Mouse (Mus musculus): Measurements from ENCODE around the gene Gm20695.
"Not testable (repeated sequence)": the region's sequence is repeated elsewhere in the genome, so short reads cannot be mapped to it uniquely, and the experiment has no call there.

Gm20695 gene

DNA sequence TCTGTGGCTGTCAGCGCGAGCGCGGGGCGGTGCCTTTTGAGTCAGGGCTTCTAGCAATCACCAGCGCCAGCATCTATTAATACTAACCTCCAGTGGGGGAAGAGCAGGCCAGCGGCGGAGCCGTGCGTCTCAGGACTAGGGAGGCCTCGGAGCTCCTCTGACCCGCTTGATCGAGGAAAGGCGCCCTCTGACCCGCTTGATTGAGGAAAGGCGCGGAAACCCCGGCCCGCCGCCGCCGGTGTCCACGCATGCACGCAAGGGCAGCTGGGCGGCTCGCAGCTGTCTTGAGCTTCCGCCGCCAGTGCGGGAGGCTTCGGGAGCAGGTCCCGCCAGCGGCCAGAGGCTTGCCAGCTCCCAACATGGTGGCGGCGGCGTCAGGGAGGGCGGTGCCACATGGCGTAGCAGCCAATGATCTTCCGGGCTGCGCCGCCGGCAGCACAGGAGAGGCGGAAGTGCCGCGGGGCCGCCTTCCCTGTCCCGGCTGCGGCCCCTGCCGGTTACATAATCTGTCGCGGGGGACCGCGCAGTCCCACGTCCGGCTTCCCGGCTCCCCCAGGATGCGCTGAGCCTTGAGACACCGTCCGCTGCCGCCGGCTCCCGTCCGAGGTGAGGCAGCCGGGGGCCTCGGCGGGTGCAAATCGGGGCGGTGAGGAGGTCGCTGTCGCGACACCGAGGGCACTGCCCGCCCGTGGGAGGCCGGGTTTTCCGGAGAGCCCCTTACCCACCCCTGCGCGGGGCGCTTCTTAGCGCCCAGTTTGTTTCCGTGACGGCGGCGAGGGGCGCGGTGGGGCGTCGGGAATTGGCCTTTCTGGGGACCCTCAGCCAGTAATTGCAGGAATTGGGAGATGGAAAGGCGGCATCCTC lies at the start of gene Gm20695, which contains the start of gene Zfp597:
Gene Gm20695, plus strand, starts transcription at position 448 of the 864 bp plus-strand sequence.
Gene Zfp597, minus strand, starts transcription at position 361 of the 864 bp plus-strand sequence.
- peak; percentile 85 for DNase-seq (ENCODE audit: low read depth, low spot score)

GRCm38 (mm10) chr16:3835461-3835860 lies 49.0 kb upstream of the Gm20695 start:
- no peak for DNase-seq (ENCODE audit: low read depth, low spot score)

DNA sequence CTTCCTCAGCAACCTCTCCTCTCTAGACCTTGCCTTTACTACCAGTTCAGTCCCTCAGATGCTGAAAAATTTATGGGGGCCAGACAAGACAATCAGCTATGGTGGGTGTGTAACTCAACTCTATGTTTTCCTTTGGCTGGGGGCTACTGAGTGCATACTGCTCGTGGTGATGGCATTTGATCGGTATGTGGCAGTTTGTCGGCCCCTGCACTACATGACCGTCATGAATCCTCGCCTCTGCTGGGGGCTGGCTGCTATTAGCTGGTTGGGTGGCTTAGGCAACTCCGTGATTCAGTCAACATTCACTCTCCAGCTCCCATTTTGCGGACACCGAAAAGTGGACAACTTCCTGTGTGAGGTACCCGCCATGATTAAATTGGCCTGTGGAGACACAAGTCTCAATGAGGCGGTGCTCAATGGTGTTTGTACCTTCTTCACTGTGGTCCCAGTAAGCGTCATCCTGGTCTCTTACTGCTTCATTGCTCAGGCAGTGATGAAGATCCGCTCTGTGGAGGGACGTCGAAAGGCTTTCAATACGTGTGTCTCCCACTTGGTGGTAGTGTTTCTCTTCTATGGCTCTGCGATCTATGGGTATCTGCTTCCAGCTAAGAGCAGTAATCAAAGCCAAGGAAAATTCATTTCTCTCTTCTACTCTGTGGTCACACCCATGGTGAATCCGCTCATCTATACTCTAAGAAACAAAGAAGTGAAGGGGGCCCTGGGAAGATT lies 45.1 kb upstream of the Gm20695 start:
- no peak for DNase-seq (ENCODE audit: low read depth, low spot score)

GRCm38 (mm10) chr16:3842989-3843388 lies 41.5 kb upstream of the Gm20695 start:
- DNase-seq (ENCODE audit: low read depth, low spot score) = no peak

DNA sequence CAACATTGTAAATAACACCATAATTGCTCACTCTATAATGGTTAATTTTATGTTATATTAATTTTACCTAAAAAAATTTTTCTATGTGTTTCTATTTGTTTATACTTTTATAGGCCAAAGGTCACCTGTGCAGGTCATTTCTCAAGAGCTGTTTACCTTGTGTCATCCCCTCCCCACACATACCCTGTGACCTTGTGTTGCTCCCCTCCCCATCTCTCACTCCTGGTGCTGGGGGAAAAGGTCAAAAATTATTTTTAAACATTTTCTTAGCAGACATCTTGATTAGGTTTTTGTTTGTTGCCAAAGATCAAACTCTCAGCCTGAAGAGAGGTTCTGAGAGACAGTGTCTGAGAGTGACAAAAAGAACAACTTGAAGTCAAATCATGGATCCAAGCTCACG lies 40.7 kb upstream of the Gm20695 start:
- DNase-seq (ENCODE audit: low read depth, low spot score) = no peak

GRCm38 (mm10) chr16:3846711-3847518 lies 37.5 kb upstream of the Gm20695 start, which contains the start of gene Zfp174:
Gene Zfp174 (plus strand): TSS chr16:3847268.
- DNase-seq (ENCODE audit: low read depth, low spot score) = peak; percentile 93

DNA sequence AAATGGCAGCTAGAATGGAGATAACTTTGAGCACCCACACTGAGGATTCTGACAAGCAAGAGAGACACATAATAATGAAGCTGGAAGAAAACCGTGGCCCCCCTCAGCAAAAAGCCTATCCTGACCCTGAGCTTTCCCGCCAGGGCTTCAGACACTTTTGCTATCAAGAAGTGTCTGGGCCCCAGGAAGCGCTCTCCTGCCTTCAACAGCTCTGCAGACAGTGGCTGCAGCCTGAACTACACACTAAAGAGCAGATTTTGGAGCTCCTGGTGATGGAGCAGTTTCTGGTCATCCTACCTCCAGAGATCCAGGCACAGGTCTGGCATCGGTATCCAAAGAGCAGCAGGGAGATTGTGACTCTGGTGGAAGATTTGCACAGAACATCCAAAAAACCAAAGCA lies 36.6 kb upstream of the Gm20695 start:
- no peak for DNase-seq (ENCODE audit: low read depth, low spot score)

- DNase-seq (ENCODE audit: low read depth, low spot score) = no peak
Observed at GRCm38 (mm10) chr16:3848416-3848815, 36.0 kb upstream of the Gm20695 start.

- DNase-seq (ENCODE audit: low read depth, low spot score) = not testable (repeated sequence)
Observed at GRCm38 (mm10) chr16:3851301-3851700, 33.1 kb upstream of the Gm20695 start.

DNA sequence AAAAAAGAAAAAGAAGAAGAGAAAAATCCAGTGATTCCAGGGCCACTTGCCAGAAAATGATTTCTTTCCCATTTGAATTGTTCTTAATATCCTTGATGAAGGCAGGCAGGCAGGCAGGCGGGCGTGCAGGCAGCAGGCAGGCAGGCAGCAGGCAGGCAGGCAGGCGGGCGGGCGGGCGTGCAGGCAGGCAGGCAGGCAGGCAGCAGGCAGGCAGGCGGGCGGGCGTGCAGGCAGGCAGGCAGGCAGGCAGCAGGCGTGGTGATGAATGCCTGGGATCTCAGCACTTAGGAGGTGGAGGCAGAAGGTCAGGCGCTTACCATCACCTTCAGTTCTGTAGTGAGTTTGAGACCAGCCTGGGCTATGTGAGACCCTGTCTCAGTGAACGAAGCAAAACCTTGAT lies 31.9 kb upstream of the Gm20695 start:
- DNase-seq (ENCODE audit: low read depth, low spot score) = no peak

DNA sequence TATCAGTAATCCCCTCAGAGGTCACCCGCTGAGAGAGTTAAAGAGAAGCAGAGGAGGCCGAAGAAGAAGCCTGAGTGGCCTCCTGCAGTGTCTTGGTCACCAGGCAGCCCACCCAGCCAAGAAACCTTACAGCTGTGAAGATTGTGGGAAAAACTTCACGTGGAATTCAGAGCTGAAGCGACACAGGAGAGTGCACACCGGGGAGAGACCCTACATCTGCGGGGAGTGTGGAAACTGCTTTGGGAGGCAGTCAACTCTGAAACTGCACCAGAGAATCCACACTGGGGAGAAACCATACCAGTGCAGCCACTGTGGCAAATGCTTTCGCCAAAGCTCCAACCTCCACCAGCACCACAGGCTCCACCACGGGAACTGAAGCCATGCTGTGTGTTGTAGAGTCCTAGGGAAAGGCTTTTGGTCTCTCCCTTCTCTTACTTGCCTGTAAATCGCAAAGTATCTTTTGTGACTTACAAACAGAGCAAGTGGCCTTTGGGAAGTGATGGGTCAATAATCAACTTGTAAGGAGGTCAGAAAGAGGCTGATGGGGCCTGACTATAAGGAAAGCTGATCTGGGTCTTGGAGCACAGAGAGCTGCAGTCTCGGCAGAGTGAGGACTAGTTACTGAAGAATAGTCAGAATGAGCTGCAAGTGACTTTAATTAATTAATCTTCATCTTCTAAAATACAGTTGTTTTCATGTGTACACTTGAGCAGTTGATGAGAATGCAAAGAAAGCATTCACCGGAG lies 29.8 kb upstream of the Gm20695 start:
- DNase-seq (ENCODE audit: low read depth, low spot score) = no peak

- no peak for DNase-seq (ENCODE audit: low read depth, low spot score)
Observed at GRCm38 (mm10) chr16:3855776-3856175, 28.7 kb upstream of the Gm20695 start.

- DNase-seq (ENCODE audit: low read depth, low spot score) = no peak
Observed at GRCm38 (mm10) chr16:3859254-3859653, 25.2 kb upstream of the Gm20695 start.

- DNase-seq (ENCODE audit: low read depth, low spot score) = no peak
Observed at GRCm38 (mm10) chr16:3871815-3872214, 12.6 kb upstream of the Gm20695 start.

DNA sequence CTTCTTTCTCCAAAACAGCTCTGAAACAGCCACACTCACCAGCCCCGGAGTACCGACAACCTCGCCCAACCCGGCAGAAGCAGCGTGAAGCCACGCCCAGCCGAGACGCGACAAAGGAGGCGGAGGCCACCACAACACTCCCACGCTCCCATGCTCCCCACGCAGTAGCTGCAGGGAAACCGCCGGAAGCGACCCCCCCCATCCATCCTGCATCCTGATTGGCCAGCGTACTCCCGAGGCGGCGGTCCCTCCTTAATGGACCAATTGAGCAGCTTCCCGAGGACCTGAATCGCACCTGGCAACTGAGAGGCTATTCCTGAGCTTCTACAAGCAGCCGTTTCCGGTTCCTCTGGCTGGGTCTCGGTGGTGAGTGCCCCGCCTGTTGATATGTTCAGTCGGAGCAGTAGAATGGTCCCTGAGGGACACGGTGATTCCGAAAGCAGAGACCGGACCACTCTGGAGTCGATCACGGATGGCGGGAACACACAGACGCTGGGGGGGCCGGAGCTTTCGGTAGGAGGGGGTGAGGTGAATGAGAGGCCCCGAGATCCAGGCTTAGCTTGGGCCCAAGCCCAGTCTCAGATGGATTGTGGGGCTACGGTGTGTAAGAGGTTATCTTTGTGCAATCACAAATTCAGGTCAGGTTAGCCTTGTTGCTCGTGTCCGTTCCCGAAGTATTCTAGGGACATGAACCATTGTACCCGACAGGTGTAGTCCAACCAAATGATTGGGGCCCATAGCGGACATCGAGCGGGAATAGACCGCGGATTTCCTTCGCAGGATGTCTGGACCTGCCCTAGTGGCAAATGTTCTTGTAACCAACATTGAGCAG lies 12.0 kb upstream of the Gm20695 start, which contains the start of gene Naa60:
Gene Naa60, plus strand, starts transcription at position 160 of the 832 bp plus-strand sequence.
- DNase-seq (ENCODE audit: low read depth, low spot score) = peak; percentile 92

- DNase-seq (ENCODE audit: low read depth, low spot score) = no peak
Observed at GRCm38 (mm10) chr16:3876346-3876745, 8.1 kb upstream of the Gm20695 start.

DNA sequence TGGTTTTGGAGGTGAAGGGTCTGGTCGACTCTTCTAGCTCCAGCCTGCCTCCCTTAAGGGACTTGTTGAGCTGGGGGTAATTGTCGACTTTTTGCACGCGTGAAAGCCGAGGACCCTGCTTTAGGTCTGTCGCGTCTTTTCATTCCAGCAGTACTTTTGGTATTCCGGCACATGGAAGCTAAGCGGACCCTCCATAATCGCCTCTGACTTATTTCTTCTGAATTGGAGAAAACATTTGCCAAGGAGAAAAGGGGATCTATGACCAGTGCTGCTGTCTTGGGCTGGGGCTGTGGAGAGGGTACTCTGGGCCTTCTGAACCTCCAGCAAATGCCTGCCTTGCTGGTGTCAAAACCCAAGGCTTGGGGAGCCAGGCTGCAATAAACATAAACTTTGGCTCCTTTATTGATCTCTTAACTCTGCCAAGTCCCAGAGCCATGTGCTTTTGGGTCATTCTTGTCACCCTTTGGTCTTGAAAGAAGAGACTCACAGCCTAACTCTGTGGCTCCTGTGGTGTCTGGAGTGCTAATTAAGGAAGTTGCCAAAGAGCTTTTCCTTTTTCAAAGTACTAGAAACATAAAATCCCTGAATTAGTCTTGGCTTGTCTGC lies 720 bp downstream of the Gm20695 start:
- no peak for DNase-seq (ENCODE audit: low read depth, low spot score)

DNA sequence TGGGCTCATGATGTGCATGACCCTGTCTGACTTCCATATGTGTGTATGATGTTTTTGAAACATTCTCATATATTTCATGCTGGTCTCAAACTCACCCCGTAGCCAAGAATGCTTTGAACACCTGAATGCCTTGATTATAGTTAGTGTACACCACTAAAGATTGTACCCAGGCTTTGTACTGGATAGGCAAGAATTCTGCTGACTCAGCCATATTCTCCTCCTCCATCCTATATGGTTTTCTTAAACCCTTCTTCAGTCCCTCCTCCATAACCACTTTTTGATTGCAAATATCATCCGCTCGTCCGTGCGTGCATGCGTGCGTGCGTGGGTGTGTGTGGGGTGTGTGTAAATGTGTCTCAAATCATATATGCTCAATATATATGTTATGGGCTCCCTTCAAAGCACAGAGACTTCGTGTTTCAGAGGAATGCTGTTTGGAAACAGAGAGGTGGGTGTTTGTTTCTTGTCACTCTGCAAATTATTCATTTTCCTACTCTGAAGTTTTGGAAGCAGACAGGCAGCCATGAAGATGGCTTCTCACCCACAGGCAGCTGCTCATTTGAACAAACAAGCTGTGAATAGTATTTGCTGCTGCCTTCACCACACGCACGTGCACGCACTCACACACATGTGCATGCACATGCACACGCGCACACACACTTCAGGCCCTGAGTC lies 7.3 kb downstream of the Gm20695 start:
- DNase-seq (ENCODE audit: low read depth, low spot score) = no peak

DNA sequence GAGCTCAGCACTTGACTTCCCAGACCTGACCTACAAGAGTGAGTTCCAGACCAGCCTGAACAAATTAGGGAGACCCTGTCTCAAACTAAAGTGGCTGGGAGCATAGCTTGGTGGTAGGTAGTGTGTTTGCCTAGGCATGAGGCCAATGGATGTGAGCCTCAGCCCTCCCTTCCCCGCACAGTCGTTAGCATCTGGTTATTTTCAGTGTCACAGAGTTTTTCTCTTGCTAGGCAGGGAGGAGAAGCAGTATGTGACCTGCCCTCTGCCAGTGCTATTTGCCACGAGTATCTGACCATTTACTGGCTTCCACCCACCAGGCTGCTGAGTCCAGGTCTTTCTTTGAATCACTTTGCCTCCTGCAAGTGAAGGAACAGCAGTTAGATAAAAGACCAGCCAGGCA lies 9.3 kb downstream of the Gm20695 start:
- no peak for DNase-seq (ENCODE audit: low read depth, low spot score)
